In the genomic region with DNA sequence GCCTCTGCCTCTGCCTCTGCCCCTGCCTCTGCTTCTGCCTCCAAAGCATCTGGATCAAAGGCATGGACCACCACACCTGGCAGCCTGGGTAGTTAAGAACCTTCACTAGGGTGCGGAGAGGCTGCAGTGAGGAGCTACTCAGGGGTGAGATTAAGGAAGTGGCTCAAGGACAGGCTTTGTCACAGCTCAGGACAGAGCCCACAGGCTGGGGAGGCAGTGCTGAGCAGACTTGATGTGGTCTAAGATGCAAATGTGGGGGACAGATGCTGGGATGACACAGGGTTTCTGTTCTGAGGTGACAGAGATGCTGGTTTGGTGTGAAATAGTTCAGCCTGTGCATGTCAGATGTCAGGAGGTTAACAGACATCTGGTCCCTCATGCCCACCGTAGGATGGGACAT, we compare ENCODE assay signal across 23 mouse cellular contexts. TPM values are rescaled to one million over a fixed set of nuclear protein-coding genes. Genes with fewer than 3 reads are reported as not detected.
DNase-seq lines count a peak whose midpoint lies in the region; ATAC-seq lines count a peak whose summit lies in the region.
"Had no signal": no experiment of that assay in that cellular context is flagged by ENCODE, and none has a peak within 500 bp of the region (broad histone marks: within the 10 kb centered on the region; RNA-seq: fewer than 3 reads in every experiment).

No protein-coding gene starts in this region.

- H3K4me1 ChIP-seq in hindbrain, embryonic 10.5 days (replicated peaks), result peaks cover 10% of the 10 kb centered on the region
- no peaks in the 10 kb centered on the region for H3K4me1 ChIP-seq in hindbrain, embryonic 14.5 days (replicated peaks; ENCODE audit: control insufficient read depth, insufficient read depth, low read length)
- H3K4me1 ChIP-seq in brown adipose tissue, adult 24 weeks (ENCODE audit: control insufficient read depth, insufficient read depth, insufficient read length, low read length), result peaks cover 10% of the 10 kb centered on the region; the same call in 1 of the 2 replicates
- H3K4me1 ChIP-seq: forebrain, embryonic 12.5 days; midbrain, embryonic 13.5 days had no signal

- no peaks in the 10 kb centered on the region for H3K27me3 ChIP-seq in hindbrain, embryonic 10.5 days (ENCODE audit: insufficient read depth, poor library complexity, severe bottlenecking)
- H3K27me3 ChIP-seq in hindbrain, embryonic 14.5 days (ENCODE audit: control insufficient read depth, insufficient read depth, low read length), result no peaks in the 10 kb centered on the region
- H3K27me3 ChIP-seq: forebrain, embryonic 12.5 days; hindbrain, embryonic 13.5 days; midbrain, embryonic 13.5 days had no signal

- no peak for DNase-seq in hindbrain, embryonic 10.5 days (ENCODE audit: low spot score)
- no peak for DNase-seq in hindbrain, embryonic 14.5 days (ENCODE audit: low spot score)
- DNase-seq in A20 (ENCODE audit: low read depth, low spot score), result peak; percentile 23
- peak; percentile 50 to 54 for DNase-seq in natural killer cell, adult 2 months (ENCODE audit: low spot score in 2 of 2)
- DNase-seq in layer of hippocampus, adult 18-20 months (ENCODE audit: low spot score in 2 of 2), result no peak
- no peak for DNase-seq in gastrocnemius, postnatal 4 days (ENCODE audit: low spot score in 2 of 2)
- DNase-seq: adrenal gland, adult 8-10 months; cerebellum, adult 11-12 months; cerebellum, postnatal 36 days; gastrocnemius, postnatal 10 days; right cerebral cortex, postnatal 25 days; thymus, postnatal 25 days had no signal

- no peak overlapping the region for H3K9ac ChIP-seq in hindbrain, embryonic 14.5 days
- H3K9ac ChIP-seq: forebrain, embryonic 12.5 days; hindbrain, embryonic 13.5 days; lung, embryonic 14.5 days; midbrain, embryonic 13.5 days had no signal

- H3K4me2 ChIP-seq in hindbrain, embryonic 14.5 days (replicated peaks), result no peak overlapping the region
- H3K4me2 ChIP-seq: forebrain, embryonic 12.5 days; hindbrain, embryonic 13.5 days; midbrain, embryonic 13.5 days had no signal

- no peak overlapping the region for H3K4me3 ChIP-seq in hindbrain, embryonic 10.5 days
- H3K4me3 ChIP-seq in hindbrain, embryonic 14.5 days (replicated peaks; ENCODE audit: low read length), result no peak overlapping the region
- no peak overlapping the region for H3K4me3 ChIP-seq in brown adipose tissue, adult 24 weeks (ENCODE audit: insufficient read depth, low read depth, low read length)
- H3K4me3 ChIP-seq: forebrain, embryonic 12.5 days; hindbrain, embryonic 13.5 days; midbrain, embryonic 13.5 days had no signal

- no peaks in the 10 kb centered on the region for H3K9me3 ChIP-seq in hindbrain, embryonic 10.5 days
- H3K9me3 ChIP-seq in hindbrain, embryonic 14.5 days (ENCODE audit: control insufficient read depth, low read length), result no peaks in the 10 kb centered on the region
- H3K9me3 ChIP-seq: forebrain, embryonic 12.5 days; heart, embryonic 10.5 days; hindbrain, embryonic 13.5 days; midbrain, embryonic 13.5 days had no signal

- ATAC-seq in hindbrain, embryonic 14.5 days (ENCODE audit: low FRiP score), result no peak
- ATAC-seq in erythroid progenitor cell, adult 5-6 weeks (replicated peaks; ENCODE audit: low FRiP score, poor library complexity, severe bottlenecking), result no peak
- ATAC-seq: midbrain, embryonic 13.5 days had no signal

- WGBS in hindbrain, embryonic 10.5 days, result 75% methylated on average over 2 of the region's 2 CpGs
- WGBS in hindbrain, embryonic 14.5 days, result 83% methylated on average over 2 of the region's 2 CpGs

- H3K27ac ChIP-seq in hindbrain, embryonic 10.5 days, result 0 out of 2 replicates have a peak overlapping the region, but pooled peaks have one; percentile 16
- H3K27ac ChIP-seq in hindbrain, embryonic 14.5 days, result no peak overlapping the region
- H3K27ac ChIP-seq in brown adipose tissue, adult 24 weeks (replicated peaks; ENCODE audit: low read depth, low read length), result peak overlapping the region; percentile 11; the same call in 1 of the 2 replicates
- H3K27ac ChIP-seq: forebrain, embryonic 12.5 days; heart, embryonic 10.5 days; hindbrain, embryonic 13.5 days; midbrain, embryonic 13.5 days had no signal

- H3K36me3 ChIP-seq in hindbrain, embryonic 10.5 days, result no peaks in the 10 kb centered on the region
- no peaks in the 10 kb centered on the region for H3K36me3 ChIP-seq in hindbrain, embryonic 14.5 days (replicated peaks; ENCODE audit: control insufficient read depth, insufficient read depth)
- H3K36me3 ChIP-seq: forebrain, embryonic 12.5 days; heart, embryonic 10.5 days; hindbrain, embryonic 13.5 days; midbrain, embryonic 13.5 days had no signal

RNA-seq across cellular contexts. Expression of gene Pik3r6, which starts 0.4 kb away (rescaled TPM):
- 2.0 and 2.1 TPM in 2 replicates for polyA plus RNA-seq in hindbrain, embryonic 10.5 days (2016; fragmentation: Nextera tagmentation; extraction: Ambion mirVana)
- polyA plus RNA-seq in hindbrain, embryonic 14.5 days (2014; fragmentation: Nextera tagmentation; extraction: Ambion mirVana), result 1.3 and 1.7 TPM in 2 replicates
- 1.7 and 3.3 TPM in 2 replicates for polyA plus RNA-seq in brown adipose tissue, adult 24 weeks (2012; ENCODE audit: insufficient read depth, insufficient read length, missing spikeins)
- 1 to 10 TPM; 1.5 to 1.8 TPM for total RNA-seq in layer of hippocampus, adult 18-20 months (2021)
- total RNA-seq in erythroid progenitor cell, adult 5-6 weeks (2015; ENCODE audit: low replicate concordance), result 1.7 and 5.8 TPM in 2 replicates
- 0.90 and 1.5 TPM in 2 replicates for total RNA-seq in erythroid progenitor cell, adult 5-6 weeks (2017; ENCODE audit: low replicate concordance)
- 1 to 10 TPM; 3.8 to 4.8 TPM for total RNA-seq in gastrocnemius, postnatal 4 days (2021)
- polyA plus RNA-seq: C2C12 had no signal

RNA-seq across cellular contexts. Expression of gene Mfsd6l, which starts 53.6 kb away (rescaled TPM):
- polyA plus RNA-seq in hindbrain, embryonic 10.5 days (2016; fragmentation: Nextera tagmentation; extraction: Ambion mirVana), result 0.17 and 0.22 TPM in 2 replicates
- not detected in 2 replicates for polyA plus RNA-seq in hindbrain, embryonic 14.5 days (2014; fragmentation: Nextera tagmentation; extraction: Ambion mirVana)
- not detected in 2 replicates for polyA plus RNA-seq in brown adipose tissue, adult 24 weeks (2012; ENCODE audit: insufficient read depth, insufficient read length, missing spikeins)
- not detected for total RNA-seq in layer of hippocampus, adult 18-20 months (2021)
- total RNA-seq in erythroid progenitor cell, adult 5-6 weeks (2015; ENCODE audit: low replicate concordance), result not detected in 2 replicates
- total RNA-seq in erythroid progenitor cell, adult 5-6 weeks (2017; ENCODE audit: low replicate concordance), result not detected in 2 replicates
- under 1 TPM in 1 of 2 experiments, not detected in 1; 0.21 TPM for total RNA-seq in gastrocnemius, postnatal 4 days (2021)
- total RNA-seq: layer of hippocampus, adult 8-10 months; left cerebral cortex, postnatal 25 days had no signal
- polyA plus RNA-seq: C2C12; forebrain, embryonic 12.5 days; hindbrain, embryonic 13.5 days; midbrain, embryonic 13.5 days; neural tube, embryonic 14.5 days had no signal

Comparison
In these comparisons a context has a peak if more than half of its experiments do, and no peak if none do; other contexts are left out.
1. DNase-seq: peak in A20 (single experiment) and natural killer cell, adult 2 months (2 of 2); none in hindbrain, embryonic 10.5 days (single experiment), hindbrain, embryonic 14.5 days (single experiment), layer of hippocampus, adult 18-20 months (0 of 2) and gastrocnemius, postnatal 4 days (0 of 2).